Mouse (Mus musculus): ENCODE measurements around the gene Zfp273.
"Not testable (repeated sequence)": the region's sequence is repeated elsewhere in the genome, so short reads cannot be mapped to it uniquely, and the experiment has no call there.

The Zfp273 gene

GRCm38 (mm10) chr13:67864764-67865350 lies 51.3 kb downstream of the Zfp273 start:
- no peak for DNase-seq (ENCODE audit: low read depth, low spot score)

- peak; percentile 21 for DNase-seq (ENCODE audit: low read depth, low spot score)
Measured at GRCm38 (mm10) chr13:67867899-67868298, 54.4 kb downstream of the Zfp273 start.

- not testable (repeated sequence) for DNase-seq (ENCODE audit: low read depth, low spot score)
Measured at GRCm38 (mm10) chr13:67876049-67876698, 62.6 kb downstream of the Zfp273 start.

All from CD4-positive, CD25-positive, alpha-beta regulatory T cell, adult 2 months (primary cell).